Mouse (Mus musculus) ES-E14 (cell line): ENCODE measurements around the gene Rcan2. TPM values are rescaled to one million over a fixed set of nuclear protein-coding genes. Genes with fewer than 3 reads are reported as not detected.

ENCODE experiments used
- DNase-seq: peaks from one replicate; pipeline ENCODE4 v3.0.0-alpha.2; 2013; ENCODE audit warnings: low read depth, low spot score
- H3K27ac ChIP-seq: 2 replicates; pipeline ENCODE4 v1.5.1; 2012; ENCODE audit warnings: low read depth, mild to moderate bottlenecking, low read length, moderate library complexity, mixed read lengths; ENCODE audit not compliant: poor library complexity, insufficient read depth, severe bottlenecking
- H3K36me3 ChIP-seq: 2 replicates; pipeline ENCODE4 v1.6.1; 2012; ENCODE audit warnings: mild to moderate bottlenecking, low read length, moderate library complexity, mixed read lengths; ENCODE audit not compliant: control insufficient read depth, poor library complexity, insufficient read depth, severe bottlenecking
- H3K4me1 ChIP-seq, 2 experiments: fragments of 150-350 bp in 1 of 2; sonication (generic) in 1 of 2; 2 replicates each; pipeline ENCODE4 v1.6.1; 2012; ENCODE audit warnings: low read length in 2 of 2, mild to moderate bottlenecking in 1 of 2, mixed read lengths in 1 of 2; ENCODE audit not compliant: control insufficient read depth in 2 of 2, insufficient read depth in 2 of 2, poor library complexity in 1 of 2
- H3K4me3 ChIP-seq, 2 experiments: fragments of 150-350 bp in 1 of 2; sonication (generic) in 1 of 2; 2 replicates each; pipeline ENCODE4 v1.5.1; 2012; ENCODE audit warnings: low read length in 2 of 2, low read depth in 1 of 2, mild to moderate bottlenecking in 1 of 2, mixed read lengths in 1 of 2; ENCODE audit not compliant: insufficient read depth in 1 of 2, poor library complexity in 1 of 2, severe bottlenecking in 1 of 2
- H3K9ac ChIP-seq: 2 replicates; pipeline ENCODE4 v1.6.1; 2012; ENCODE audit warnings: low read depth, mild to moderate bottlenecking, low read length, mixed read lengths; ENCODE audit not compliant: poor library complexity, insufficient read depth, severe bottlenecking
- H3K9me3 ChIP-seq: fragments of 150-350 bp; sonication (generic); 2 replicates; pipeline ENCODE4 v1.6.1; 2012; ENCODE audit warnings: low read depth, mild to moderate bottlenecking, low read length; ENCODE audit not compliant: control insufficient read depth, insufficient read depth
- CHD2 ChIP-seq: IDR thresholded peaks from 2 replicates; pipeline ENCODE4 v1.6.1; 2014; ENCODE audit warnings: mild to moderate bottlenecking, low read depth, low read length, inconsistent platforms
- HCFC1 ChIP-seq: IDR thresholded peaks from 2 replicates; pipeline ENCODE4 v1.6.1; 2012; ENCODE audit warnings: low read length, inconsistent platforms, borderline replicate concordance; ENCODE audit not compliant: insufficient read depth
- MAFK ChIP-seq: IDR thresholded peaks from 2 replicates; pipeline ENCODE4 v1.6.1; 2014; ENCODE audit warnings: mild to moderate bottlenecking, low read depth, low read length, inconsistent platforms; ENCODE audit not compliant: insufficient read depth
- ZC3H11A ChIP-seq: IDR thresholded peaks from 2 replicates; pipeline ENCODE4 v1.6.1; 2012; ENCODE audit warnings: low read depth, mild to moderate bottlenecking, inconsistent platforms, low read length, borderline replicate concordance
- ZNF384 ChIP-seq: IDR thresholded peaks from 2 replicates; pipeline ENCODE4 v1.6.1; 2012; ENCODE audit warnings: low read depth, low read length, inconsistent platforms
- in situ Hi-C, 2 experiments: fragments of 600-800 bp; cut with MboI; formaldehyde crosslinking; loops; one replicate each; pipeline ENCODE4 v1.15.1; 2025; ENCODE audit warnings: low sequenced_read_pairs in 2 of 2, inconsistent platforms in 1 of 2; ENCODE audit not compliant: unreplicated experiment in 2 of 2
- total RNA-seq: library from RNA; depleted of rRNA; stranded (reverse); fragments of 300-350 nt; gene quantifications from 2 replicates; pipeline ENCODE4 v1.2.3, GENCODE M21; 2012

Gene Rcan2
- total RNA-seq, 1 experiment, result 0.40 TPM

GRCm38 (mm10) chr17:43977572-43977971 lies 176.4 kb downstream of the Rcan2 start:
- H3K9me3 ChIP-seq, result no peaks in the 10 kb centered on the region
- no peak overlapping the region for H3K4me3 ChIP-seq
- no peak overlapping the region for H3K9ac ChIP-seq
- no peaks in the 10 kb centered on the region for H3K36me3 ChIP-seq
- no peak for TF ChIP-seq CHD2
- TF ChIP-seq HCFC1, result no peak
- TF ChIP-seq ZC3H11A, result no peak
- no peak for TF ChIP-seq MAFK
- TF ChIP-seq ZNF384, result no peak
- no peak for DNase-seq
- H3K4me1 ChIP-seq, result peaks cover under 1 to 8% of the 10 kb centered on the region in 2 experiments; a peak in 1 of 4 replicates
- in situ Hi-C loops, result no loop called here
- no peak overlapping the region for H3K27ac ChIP-seq

- H3K9me3 ChIP-seq, result no peaks in the 10 kb centered on the region
- H3K27ac ChIP-seq, result no peak overlapping the region
- H3K4me3 ChIP-seq, result no peak overlapping the region
- in situ Hi-C loops, result no loop called here
- no peak overlapping the region for H3K9ac ChIP-seq
- no peak for DNase-seq
- no peak for TF ChIP-seq ZC3H11A
- TF ChIP-seq CHD2, result no peak
- no peak for TF ChIP-seq HCFC1
- no peak for TF ChIP-seq ZNF384
- H3K4me1 ChIP-seq, result peaks cover 2 to 8% of the 10 kb centered on the region in 2 experiments; a peak in 2 of 4 replicates
- H3K36me3 ChIP-seq, result no peaks in the 10 kb centered on the region
Observed at GRCm38 (mm10) chr17:43979925-43980324, 178.8 kb downstream of the Rcan2 start.

GRCm38 (mm10) chr17:43982505-43982904 lies 181.4 kb downstream of the Rcan2 start:
- peaks cover 2 to 8% of the 10 kb centered on the region in 2 experiments; a peak in 2 of 4 replicates for H3K4me1 ChIP-seq
- in situ Hi-C loops, result no loop called here
- no peak for DNase-seq
- H3K9me3 ChIP-seq, result no peaks in the 10 kb centered on the region
- TF ChIP-seq MAFK (no peak), CHD2 (no peak), ZC3H11A (no peak), HCFC1 (no peak), ZNF384 (no peak)
- H3K4me3 ChIP-seq, result no peak overlapping the region
- no peaks in the 10 kb centered on the region for H3K36me3 ChIP-seq
- no peak overlapping the region for H3K9ac ChIP-seq
- no peak overlapping the region; the same call in 1 of the 2 replicates for H3K27ac ChIP-seq

GRCm38 (mm10) chr17:43989334-43989945 lies 188.3 kb downstream of the Rcan2 start:
- Histone ChIP-seq H3K9me3 (no peaks in the 10 kb centered on the region), H3K36me3 (no peaks in the 10 kb centered on the region), H3K4me3 (no peak overlapping the region), H3K27ac (no peak overlapping the region), H3K9ac (no peak overlapping the region), H3K4me1 (no peaks in the 10 kb centered on the region)
- TF ChIP-seq HCFC1 (no peak), ZC3H11A (no peak), CHD2 (no peak), ZNF384 (no peak), MAFK (no peak)
- no peak for DNase-seq
- in situ Hi-C loops, result no loop called here

GRCm38 (mm10) chr17:43990957-43991383 lies 189.8 kb downstream of the Rcan2 start:
- H3K4me3 ChIP-seq, result no peak overlapping the region

More at GRCm38 (mm10) chr17:43990957-43991383, 189.8 kb downstream of the Rcan2 start:
- no peaks in the 10 kb centered on the region for H3K9me3 ChIP-seq
- no peak overlapping the region for H3K9ac ChIP-seq
- TF ChIP-seq MAFK (no peak), ZNF384 (no peak), CHD2 (no peak), HCFC1 (no peak), ZC3H11A (no peak)
- H3K36me3 ChIP-seq, result no peaks in the 10 kb centered on the region
- H3K4me1 ChIP-seq, result no peaks in the 10 kb centered on the region
- in situ Hi-C loops, result no loop called here
- no peak for DNase-seq
- H3K27ac ChIP-seq, result no peak overlapping the region
